Mouse (Mus musculus) liver (tissue): ENCODE measurements at regions not wholly inside any gene's neighbourhood (a gene's known extent, or its start where the extent isn't known, plus 50 kb on each side); places are given as distances from the start of the nearest gene placed in this dataset.

ENCODE experiments used
- DNase-seq: peaks from one replicate; pipeline ENCODE4 v3.0.0-alpha.2; 2020; ENCODE audit warnings: mixed read lengths

DNA sequence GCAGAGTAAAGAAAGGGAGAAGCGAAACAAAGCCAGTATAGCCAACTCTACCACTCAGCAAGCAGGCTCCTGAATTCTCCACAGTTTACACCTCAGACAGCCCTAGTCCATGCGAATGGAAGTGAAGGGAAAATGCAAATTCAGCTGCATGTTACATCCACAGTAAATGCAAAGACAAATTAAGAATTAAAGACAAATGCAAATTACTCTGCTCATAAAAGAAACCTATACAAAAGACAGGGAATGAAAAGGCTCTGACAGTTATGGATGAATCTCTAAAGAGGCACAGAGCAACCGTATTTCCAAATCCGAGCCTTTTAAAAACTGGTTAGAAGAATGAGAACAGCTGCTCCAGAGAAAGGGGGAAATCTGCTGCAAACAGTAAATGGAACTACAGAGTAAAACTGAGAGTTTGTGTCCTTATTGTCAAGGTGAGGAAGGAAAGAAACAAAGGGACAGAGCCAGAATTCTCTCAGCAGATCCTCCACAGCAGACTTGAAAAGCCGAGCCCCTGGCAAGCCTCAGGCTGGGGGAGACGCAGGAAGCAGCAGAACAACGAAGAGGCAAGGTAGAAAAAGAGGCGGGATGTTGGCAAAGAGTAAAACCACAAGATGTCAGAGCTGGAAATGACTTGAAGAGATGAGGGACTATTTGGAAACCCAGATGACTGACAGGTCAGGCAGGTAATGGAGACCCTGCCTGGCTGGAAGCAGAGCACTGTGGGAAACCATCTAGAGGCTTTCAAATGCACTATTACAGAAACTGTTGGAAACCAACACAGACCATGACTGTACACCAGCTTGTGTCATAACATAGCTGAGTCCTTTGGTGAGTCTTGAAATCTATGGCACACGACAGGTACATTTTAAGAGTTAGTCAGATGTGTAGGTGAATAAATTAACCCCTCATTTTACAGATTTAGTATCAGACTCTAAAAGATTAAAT, 184.5 kb upstream of the Acvr2a start:
- DNase-seq, result no peak

DNA sequence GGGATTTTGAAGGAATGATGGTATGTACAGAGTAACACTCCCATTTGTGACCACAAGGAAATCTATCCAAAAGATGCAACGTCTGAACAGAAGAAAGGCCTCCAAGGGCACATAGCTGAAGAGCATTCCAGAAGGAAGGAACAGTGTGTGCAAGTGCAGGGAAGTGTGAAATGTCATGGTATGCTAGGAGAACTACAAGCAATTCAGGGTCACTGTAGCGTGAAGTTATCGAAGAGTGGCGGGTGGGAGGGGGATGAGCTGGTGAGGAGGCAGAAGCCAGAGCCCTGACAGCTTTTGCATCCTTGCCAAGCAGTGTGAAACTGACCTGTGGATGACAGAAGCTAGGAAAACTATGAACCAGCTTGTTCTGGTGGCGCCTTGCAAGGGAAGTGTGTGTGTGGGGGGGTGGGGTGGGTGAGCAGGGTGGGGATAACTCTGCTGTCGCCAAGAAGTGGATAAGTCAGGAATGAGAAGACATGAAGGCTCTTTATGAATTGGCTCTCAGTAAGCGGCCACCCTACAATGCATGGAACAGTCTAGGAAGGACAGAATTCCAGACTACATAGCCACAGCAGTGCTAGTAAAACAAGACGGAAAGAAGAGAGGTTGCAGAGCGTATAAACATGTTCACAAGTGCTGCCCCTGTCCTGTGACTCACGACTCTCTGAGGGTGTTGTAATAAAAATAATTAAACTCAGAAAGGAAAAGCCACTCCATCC, 179.3 kb upstream of the Acvr2a start:
- DNase-seq, result no peak

DNA sequence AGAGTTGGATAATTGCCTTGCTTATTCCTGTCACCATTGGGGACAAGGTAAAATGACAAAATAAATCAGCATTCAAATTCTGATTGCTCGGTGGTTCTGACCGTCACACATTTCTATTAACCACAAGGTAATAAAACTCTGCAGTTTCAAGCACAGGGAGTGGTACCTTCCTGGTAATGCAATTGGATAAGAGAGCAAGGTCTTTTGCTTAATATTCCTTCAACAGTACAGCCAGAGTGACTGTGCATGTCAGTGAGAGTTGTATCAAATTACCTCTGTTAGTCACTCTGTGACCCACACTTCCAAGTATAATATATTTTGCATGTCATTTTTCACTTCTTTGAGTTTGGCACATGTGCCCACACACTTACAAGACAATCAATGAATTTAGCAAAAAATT, 177.8 kb upstream of the Acvr2a start:
- no peak for DNase-seq

DNA sequence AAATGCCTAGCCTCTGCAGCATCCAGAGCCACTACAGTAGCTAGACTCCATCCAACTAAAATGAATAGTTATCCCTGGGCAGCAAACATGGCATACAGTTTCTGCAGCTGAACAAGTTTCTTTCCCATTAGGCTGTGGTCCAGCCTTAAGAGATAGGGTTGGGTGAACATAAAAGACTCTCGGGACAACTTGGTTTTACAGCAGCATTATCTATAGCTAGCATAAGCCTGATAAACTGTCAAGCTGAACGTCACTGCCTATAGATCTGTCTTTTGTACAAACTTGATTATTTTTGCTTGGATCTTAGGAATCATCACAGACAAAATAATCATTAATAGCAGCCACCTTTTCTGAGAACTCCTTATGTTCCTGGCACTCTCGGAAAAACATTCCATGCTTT, 169.8 kb upstream of the Acvr2a start:
- no peak for DNase-seq

DNA sequence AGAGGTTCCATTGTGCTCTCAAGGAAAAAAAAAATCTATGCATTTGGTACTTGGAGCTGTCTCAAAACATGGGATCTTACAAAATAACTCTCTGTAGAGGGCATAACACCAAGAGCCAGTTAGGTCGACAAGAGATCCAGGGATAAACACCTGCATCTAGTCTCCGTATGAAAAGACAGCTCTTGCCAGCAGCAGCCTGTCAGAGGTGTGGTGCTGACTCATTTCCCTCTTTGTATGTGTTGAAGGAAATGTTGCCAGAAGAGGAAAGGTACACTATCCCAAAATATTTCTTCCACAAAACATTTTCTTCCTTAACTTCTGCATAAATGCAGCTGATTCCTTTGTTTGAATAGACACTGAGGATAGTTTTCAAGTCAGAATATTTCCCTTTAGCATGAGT, 163.6 kb upstream of the Acvr2a start:
- no peak for DNase-seq

DNA sequence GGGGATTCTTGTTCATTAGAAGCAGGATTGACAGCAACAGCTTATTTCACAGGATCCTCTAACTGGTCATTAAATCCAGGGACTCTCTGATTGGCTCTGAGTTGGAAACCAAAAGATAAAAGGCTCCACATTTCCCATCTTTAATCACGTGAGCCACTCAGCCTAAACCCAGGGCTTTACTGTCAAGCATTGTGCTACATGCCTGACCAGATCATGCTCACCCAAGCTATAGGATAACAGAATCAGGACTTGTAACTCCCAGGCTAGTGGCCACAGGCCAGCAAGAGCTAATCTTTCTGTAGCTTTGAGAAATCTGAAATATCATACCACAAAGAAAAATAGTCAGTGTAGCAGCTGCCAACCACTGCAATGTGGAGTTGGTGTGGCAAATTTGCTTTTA, 152.7 kb upstream of the Acvr2a start:
- no peak for DNase-seq

DNA sequence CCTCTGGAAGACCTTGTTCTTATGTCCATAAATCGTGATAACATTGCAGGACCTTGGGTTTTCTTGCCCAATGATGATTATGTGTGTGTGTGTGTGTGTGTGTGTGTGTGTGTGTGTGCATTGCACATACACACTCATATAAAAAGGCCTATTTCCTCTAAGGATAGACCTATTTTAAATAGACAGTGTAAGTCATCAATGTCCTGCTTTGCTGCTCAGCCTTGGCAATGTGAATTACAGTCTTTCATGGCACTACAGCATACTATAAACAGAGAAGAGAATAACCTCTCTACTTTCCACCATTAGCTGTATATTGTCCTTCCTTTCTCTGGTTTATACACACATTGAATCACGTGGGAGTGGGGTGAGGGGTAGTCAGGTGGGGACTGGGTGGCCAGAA, 148.8 kb upstream of the Acvr2a start:
- DNase-seq, result no peak

DNA sequence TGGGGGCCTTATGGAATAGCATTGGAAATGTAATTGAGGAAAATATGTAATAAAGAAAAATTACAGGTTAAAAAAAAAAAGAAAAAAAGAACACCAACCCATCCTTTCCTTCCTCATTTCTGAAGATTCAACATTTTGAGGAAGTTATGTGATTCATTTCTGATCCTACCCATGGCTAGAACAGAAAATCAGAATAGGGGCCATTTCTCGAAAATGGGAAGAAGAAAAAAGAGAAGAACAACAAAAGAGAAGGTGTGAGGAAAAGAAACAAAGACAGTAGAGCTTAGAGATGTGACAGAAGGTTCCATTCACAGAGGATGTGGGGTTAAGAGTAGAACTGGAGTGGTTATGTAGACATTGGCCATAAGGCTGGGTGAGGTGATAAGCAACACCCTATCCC, 124.8 kb upstream of the Acvr2a start:
- no peak for DNase-seq

DNA sequence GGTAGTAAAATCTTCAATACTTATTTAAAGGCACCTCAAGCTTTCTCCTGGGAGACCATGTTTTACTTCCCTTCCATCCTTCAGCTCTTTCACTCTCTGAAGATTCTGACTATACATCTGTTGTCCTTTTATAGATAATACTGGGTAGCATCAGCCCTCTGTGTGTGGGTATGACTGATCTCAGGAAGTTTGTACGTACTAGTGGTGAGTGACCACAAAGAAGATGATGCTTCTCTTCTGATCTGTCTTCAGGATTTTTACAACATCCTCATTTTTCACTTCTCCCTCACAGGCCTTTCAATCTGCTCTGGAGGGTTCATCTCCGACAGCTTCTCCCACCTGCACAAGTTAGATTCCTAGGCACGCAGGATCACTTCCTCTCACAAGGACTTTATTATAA, 119.4 kb upstream of the Acvr2a start:
- DNase-seq, result no peak

DNA sequence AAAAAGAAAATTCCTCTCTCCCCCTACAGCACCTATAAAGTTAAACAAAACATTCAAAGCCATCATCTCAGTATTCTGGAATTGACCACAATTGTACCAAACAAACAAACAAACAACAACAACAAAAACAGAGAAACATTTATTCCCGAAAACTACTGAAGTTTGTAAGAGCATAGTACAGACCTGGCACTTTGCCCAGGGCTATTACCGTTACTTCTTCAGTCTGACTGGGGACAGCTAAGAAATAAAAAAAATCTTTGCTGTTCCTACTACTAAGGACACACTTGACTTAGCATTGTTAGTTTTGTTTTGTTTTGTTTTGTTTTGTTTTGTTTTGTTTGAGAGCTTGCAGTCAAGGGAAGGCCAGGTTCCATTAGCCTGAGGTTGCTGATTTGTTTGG, 113.0 kb upstream of the Acvr2a start:
- no peak for DNase-seq

DNA sequence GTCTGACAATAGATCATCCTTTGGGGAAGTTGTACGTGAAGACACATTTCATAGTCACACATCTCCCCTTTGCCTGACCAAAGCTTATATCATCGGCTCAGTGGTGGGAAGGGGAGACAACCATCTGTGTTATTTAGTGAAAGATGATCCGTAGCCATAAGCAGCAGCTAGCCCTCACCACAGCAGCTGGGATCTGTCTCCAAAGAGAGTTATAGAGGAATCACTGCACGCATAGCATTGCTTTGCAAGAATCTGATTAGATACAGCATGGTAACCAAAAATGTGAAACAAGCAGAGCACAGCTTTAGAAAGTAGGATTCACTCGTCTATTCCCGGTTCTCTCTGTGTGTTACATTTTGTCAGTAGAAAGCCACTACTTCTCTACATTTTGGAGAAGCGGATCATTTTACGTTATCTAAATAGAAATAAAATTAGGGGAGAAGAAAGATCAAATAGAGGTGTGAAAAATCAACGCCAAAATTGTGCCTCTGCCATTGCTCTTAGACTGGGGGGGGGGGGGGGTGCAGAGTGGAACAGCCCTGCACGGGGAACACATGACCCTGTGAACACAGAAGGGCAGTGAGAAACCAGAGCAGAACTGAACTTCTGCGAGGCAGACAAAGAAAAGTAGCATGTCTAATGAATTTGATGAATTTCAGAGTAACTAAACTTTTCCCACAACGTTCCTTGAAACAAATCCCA, 108.7 kb upstream of the Acvr2a start:
- no peak for DNase-seq

DNA sequence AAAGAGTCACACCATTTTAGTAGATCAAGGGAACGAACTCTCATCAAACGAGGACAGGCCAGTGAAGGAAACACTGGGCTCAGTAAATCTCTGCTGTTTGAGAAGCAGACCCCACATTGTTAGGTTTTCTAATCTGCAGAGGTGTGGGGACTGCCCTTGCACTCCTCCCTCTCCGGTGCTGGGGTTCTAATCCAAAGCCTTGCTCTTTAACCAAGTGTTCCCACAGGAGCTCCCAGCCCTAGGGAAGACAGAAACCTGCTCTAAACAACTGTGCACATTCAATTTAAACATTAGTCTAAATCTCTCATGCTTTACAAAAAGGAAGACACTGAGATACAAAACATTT, 108.1 kb upstream of the Acvr2a start:
- no peak for DNase-seq

DNA sequence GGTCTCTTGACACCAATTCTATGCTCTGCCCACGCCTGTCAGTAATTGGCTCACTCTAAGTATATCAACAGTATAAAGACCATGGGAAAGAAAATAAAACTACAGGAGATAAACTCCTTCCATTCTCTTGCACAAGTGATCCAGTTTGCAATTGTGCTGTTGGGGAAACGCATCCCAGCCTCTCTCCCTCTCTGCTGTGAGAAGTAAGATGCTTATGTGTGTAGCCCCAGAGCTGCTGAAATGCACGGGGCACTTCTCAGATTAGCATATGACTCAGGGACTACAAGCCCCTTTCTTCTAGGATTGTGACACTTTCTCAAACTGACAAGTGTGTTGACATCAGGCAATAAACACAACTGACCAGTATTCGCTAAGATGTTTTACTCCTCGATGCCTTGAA, 107.7 kb upstream of the Acvr2a start:
- DNase-seq, result no peak

DNA sequence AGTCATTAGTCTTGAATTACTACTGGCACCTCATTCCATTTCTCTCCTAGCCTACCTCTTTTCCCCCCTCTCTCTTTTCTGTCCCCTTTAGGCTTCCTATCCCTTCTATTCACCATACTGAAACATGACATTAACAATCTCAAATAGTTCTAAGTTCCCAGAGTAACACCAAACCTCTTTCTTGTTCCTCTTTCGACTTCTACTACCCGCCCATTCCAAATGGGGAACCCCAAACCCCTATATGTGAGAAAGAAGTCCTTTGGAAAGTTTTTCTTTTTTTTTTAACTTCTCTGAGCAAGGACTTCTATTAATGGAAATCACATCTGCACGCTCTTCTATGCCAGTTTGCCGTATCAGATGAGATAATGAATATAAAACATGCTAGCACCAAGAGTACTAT, 97.7 kb upstream of the Acvr2a start:
- DNase-seq, result no peak

DNA sequence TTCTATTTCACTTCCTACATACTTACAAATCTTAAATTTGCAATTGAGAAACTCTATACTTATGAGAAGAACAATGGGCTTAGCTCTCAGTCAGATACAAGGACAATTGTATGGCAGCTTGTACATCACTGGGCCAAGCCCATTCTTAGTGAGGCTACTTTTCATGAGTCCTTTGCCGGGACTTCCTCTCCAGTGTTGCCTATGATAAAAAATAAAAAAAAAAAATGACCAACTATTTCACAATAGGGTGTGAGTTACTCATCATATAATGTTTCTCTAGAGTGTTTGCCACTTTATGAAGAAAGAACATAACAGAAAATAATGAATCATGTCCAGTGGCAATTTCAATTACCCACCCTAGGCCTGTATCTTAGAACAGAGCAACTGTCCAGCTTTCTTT, 96.1 kb upstream of the Acvr2a start:
- DNase-seq, result no peak

DNA sequence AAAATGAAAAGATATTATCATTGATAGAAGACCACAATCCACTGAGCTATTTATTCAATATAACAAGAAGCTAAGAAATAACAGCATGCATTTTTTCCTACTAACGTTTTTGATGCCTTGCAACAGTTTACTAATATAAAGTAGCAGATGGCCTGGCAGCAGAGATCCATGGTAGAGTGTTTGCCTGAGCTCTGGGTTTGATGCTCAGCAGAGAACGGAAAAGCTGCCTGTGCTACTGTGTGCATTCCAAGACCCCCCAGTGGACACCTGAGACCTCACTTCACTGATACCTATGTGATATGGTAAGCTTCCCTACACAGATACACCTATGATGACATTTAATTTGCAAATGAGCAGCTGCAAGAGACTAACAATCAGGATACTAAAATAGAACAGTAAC, 95.6 kb upstream of the Acvr2a start:
- no peak for DNase-seq

DNA sequence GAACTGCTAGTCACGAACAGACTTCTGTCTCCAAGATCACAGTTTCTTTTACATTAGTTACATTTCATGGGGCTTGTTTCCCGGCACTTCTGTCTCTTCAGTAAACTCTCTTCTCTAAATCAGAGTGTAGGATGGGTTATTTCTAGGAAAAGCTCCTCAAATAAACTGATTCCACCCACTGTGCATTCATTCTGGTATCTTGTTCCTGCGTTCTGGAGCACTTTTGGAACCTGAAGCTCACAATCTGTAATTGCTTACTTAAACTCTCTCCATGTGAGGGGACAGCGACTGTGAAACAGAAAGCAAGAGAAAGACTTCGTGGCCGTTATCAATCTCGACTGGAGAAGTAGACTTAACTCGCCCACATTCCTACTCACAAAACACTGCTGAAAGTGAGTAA, 83.1 kb upstream of the Acvr2a start:
- no peak for DNase-seq

DNA sequence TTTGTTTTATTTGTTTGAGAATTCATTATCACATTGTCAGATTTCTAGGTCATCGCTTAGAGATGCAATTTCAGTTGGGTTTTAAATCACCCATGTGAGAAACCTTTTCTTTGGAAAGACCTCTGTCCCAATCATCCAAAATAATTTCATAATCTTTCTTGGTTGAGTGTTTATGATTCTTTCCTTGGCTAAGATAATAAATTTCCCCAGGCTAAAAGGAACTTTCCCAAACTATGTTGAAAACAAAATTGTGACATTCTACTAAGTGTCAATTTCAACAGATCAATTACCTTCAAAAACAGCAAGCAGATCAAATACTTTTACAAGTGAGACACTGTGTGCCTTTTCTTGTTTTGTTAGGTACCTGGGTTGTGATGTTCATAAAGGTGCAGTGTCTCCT, 80.0 kb upstream of the Acvr2a start:
- DNase-seq, result no peak

DNA sequence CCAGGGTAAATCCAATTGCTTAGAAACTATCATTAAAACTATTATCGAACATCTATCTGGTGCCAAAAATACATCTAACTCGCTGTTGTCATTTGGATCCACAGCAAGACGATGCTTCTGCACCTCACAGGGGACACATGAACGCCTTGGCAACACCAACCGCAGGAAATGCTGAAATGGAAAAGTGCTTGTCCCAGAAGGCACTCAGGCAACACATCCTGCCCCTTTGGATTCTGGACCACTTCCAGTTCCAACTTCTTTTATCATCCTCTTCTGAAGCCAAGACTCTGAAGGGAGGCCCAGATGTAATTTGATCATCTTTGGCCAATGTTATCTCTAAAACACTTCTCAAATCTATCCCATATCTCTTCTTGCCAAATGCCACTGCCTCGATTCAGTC, 79.4 kb upstream of the Acvr2a start:
- DNase-seq, result no peak

DNA sequence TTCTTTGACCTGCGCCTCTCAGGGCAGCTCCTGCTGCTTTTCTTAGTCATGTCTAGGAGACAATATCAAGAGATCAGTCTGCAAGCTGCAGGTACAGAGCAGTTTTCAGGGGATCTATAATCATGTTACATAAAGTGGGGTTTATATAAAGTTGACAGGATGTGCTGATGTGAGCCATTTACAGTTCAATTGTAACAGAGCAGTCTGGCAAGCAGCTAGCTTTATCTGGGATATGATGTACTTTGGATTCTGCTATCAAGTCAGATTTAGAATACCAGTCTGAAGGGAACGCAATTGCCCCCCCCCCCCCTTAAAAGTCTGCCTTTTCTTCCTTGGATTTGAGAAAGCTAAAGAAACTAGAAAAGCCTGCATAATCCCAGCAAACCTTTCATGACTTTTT, 77.6 kb upstream of the Acvr2a start:
- no peak for DNase-seq
